Mouse (Mus musculus) embryonic fibroblast, embryonic 13.5 days (primary cell): ENCODE results near the gene Als2cr12.
"Not testable (repeated sequence)": the region's sequence is repeated elsewhere in the genome, so short reads cannot be mapped to it uniquely, and the experiment has no call there.

Source experiments
- CTCF ChIP-seq: IDR thresholded peaks from 2 replicates; pipeline ENCODE4 v1.5.1; 2011; ENCODE audit warnings: mild to moderate bottlenecking, control low read depth, low read length, moderate library complexity, borderline replicate concordance; ENCODE audit not compliant: insufficient read depth
- POLR2A ChIP-seq: IDR thresholded peaks from 2 replicates; pipeline ENCODE4 v1.6.1; 2011; ENCODE audit warnings: low read depth, mild to moderate bottlenecking, control low read depth, low read length, moderate library complexity

DNA sequence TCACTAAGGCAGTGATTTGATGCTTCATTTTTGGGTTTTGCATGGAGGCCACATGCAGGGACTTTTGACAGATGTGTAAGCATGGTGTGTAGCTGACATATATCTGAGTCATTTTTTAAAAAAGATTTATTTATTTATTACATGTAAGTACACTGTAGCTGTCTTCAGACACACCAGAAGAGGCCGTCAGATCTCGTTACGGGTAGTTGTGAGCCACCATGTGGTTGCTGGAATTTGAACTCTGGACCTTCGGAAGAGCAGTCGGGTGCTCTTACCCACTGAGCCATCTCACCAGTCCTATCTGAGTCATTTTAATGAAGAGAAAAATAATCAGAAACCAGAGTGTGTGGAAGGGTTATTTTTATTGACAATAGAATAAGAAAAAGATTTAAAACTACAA lies 86.2 kb downstream of the Als2cr12 start:
- not testable (repeated sequence) for TF ChIP-seq CTCF, POLR2A
